Mouse (Mus musculus) bone marrow macrophage, adult 2 months (primary cell): ENCODE measurements around the gene Ncf4.

ENCODE experiments used
- CTCF ChIP-seq: IDR thresholded peaks from 2 replicates; pipeline ENCODE4 v1.5.1; 2012; ENCODE audit warnings: low read depth, mild to moderate bottlenecking, low read length, moderate library complexity
- POLR2A ChIP-seq: IDR thresholded peaks from 2 replicates; pipeline ENCODE4 v1.6.1; 2012; ENCODE audit warnings: mild to moderate bottlenecking, low read depth, low read length, borderline replicate concordance

DNA sequence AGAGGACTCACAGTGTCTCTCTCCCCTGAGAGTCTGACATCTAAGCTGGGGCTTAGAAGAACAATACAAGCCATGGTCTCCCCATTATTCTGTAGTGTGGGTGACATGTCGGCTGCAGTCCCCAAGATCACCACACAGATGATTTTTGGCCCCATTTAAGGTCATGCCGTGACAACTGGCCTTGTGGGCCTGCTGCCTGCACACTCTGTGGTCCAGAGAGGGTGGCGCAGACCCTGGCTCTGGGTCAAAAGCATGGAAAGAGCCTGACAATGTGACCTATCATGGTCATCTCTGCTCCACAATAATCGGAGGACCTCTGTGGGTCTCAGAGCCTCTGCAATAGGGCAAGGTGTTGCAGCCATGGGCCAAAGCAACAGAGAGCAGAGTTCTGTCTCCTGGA is 49.1 kb downstream of the Ncf4 start:
- no peak for TF ChIP-seq POLR2A
- TF ChIP-seq CTCF: no peak
